Mouse (Mus musculus): Measurements from ENCODE around the gene Mrpl27. TPM values are rescaled to one million over a fixed set of nuclear protein-coding genes. Genes with fewer than 3 reads are reported as not detected.
A peak's percentile ranks its signal among the peaks of the same experiment; 100 is the strongest.
"Not testable (repeated sequence)": the region's sequence is repeated elsewhere in the genome, so short reads cannot be mapped to it uniquely, and the experiment has no call there.

The Mrpl27 gene
- polyA plus RNA-seq, 1 experiment from 2014 or later, result 153 TPM

GRCm38 (mm10) chr11:94630199-94631011, 23.2 kb upstream of the Mrpl27 start:
- peaks cover 14% of the 10 kb centered on the region for H3K4me1 ChIP-seq
- no peaks in the 10 kb centered on the region for H3K9me3 ChIP-seq (replicated peaks)
- peak overlapping the region; percentile 63 for H3K27ac ChIP-seq
- peak; percentile 33; the same call in 1 of the 2 replicates for ATAC-seq
- no peaks in the 10 kb centered on the region for H3K27me3 ChIP-seq
- peaks cover 37% of the 10 kb centered on the region for H3K36me3 ChIP-seq (ENCODE audit: poor library complexity, severe bottlenecking)
- peak overlapping the region; percentile 90 for H3K9ac ChIP-seq
- peak overlapping the region; percentile 99 for H3K4me3 ChIP-seq
- H3K4me2 ChIP-seq, result peak overlapping the region; percentile 93
- WGBS, result 9% methylated on average over 26 of the region's 26 CpGs

DNA sequence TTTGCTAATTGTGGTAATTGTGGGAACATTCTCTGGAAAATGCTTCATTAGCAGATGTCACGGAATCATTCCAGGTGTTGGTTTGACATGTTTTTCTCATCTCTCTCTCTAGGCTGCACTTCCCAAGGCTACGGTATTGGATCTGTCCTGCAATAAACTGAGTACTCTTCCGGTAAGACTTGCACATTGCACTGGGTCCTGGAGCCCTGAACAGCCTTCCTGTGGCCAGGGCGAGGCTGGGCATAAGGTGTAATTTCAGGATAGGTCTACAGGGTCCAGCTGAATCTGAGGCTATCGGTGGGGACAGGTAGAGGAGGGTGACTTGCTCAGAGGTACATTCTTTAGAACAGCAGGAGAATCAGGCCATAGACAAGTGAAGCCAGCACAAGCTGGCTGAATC, 21.6 kb upstream of the Mrpl27 start:
- Histone ChIP-seq H3K4me1 (peaks cover 14% of the 10 kb centered on the region), H3K4me3 (no peak overlapping the region), H3K9ac (no peak overlapping the region), H3K4me2 (no peak overlapping the region), H3K36me3 (ENCODE audit: poor library complexity, severe bottlenecking) (peaks cover 53% of the 10 kb centered on the region), H3K27ac (no peak overlapping the region), H3K9me3 (replicated peaks) (no peaks in the 10 kb centered on the region), H3K27me3 (no peaks in the 10 kb centered on the region)
- 94% methylated on average over 5 of the region's 5 CpGs for WGBS
- no peak for ATAC-seq

DNA sequence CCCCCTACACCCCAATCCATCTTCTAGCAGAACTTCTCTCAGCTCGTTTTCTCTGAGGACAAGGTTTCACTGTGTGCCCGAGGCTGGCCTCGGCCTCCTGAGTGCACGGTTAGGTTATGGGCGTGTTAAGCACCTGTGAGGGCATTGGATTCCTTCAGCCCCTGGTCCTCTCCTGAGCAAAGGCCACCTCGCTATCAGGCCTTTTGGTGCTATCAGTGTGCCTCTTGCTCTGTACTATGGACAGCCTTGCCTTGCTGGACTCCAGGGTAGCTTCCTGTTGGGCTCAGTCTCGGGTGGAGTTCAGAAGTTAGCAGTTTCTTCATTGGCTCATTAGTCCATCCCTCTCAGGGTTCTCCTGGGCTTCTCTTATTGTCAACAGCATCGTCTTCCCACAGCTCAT, 20.6 kb upstream of the Mrpl27 start:
- H3K4me2 ChIP-seq, result no peak overlapping the region
- ATAC-seq, result no peak
- H3K36me3 ChIP-seq (ENCODE audit: poor library complexity, severe bottlenecking), result peaks cover 63% of the 10 kb centered on the region
- no peaks in the 10 kb centered on the region for H3K27me3 ChIP-seq
- H3K9ac ChIP-seq, result no peak overlapping the region
- H3K4me1 ChIP-seq, result peaks cover 14% of the 10 kb centered on the region
- WGBS, result 81% methylated on average over 8 of the region's 8 CpGs
- no peaks in the 10 kb centered on the region for H3K9me3 ChIP-seq (replicated peaks)
- no peak overlapping the region for H3K4me3 ChIP-seq
- no peak overlapping the region for H3K27ac ChIP-seq

DNA sequence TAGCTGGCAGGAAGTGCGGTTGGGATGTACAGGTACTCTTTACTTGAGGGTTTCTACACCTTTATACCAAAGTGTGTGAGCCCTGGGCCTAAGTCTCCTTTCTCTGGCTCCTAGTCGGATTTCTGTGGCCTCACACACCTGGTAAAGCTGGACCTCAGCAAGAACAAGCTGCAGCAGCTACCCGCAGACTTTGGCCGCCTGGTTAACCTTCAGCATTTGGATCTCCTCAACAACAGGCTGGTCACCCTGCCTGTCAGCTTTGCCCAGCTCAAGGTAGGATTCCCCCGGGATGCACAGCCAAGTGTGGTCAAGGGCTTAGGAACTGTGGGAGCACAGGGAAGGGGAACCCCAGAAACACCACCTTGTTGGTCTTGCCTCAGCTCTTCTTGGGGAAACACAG, 19.1 kb upstream of the Mrpl27 start:
- H3K27ac ChIP-seq, result no peak overlapping the region
- H3K4me1 ChIP-seq, result peaks cover 14% of the 10 kb centered on the region
- H3K27me3 ChIP-seq, result no peaks in the 10 kb centered on the region
- H3K9me3 ChIP-seq (replicated peaks), result no peaks in the 10 kb centered on the region
- no peak overlapping the region for H3K9ac ChIP-seq
- ATAC-seq, result no peak
- H3K4me2 ChIP-seq, result no peak overlapping the region
- 91% methylated on average over 5 of the region's 5 CpGs for WGBS
- H3K4me3 ChIP-seq, result no peak overlapping the region
- peaks cover 78% of the 10 kb centered on the region for H3K36me3 ChIP-seq (ENCODE audit: poor library complexity, severe bottlenecking)

DNA sequence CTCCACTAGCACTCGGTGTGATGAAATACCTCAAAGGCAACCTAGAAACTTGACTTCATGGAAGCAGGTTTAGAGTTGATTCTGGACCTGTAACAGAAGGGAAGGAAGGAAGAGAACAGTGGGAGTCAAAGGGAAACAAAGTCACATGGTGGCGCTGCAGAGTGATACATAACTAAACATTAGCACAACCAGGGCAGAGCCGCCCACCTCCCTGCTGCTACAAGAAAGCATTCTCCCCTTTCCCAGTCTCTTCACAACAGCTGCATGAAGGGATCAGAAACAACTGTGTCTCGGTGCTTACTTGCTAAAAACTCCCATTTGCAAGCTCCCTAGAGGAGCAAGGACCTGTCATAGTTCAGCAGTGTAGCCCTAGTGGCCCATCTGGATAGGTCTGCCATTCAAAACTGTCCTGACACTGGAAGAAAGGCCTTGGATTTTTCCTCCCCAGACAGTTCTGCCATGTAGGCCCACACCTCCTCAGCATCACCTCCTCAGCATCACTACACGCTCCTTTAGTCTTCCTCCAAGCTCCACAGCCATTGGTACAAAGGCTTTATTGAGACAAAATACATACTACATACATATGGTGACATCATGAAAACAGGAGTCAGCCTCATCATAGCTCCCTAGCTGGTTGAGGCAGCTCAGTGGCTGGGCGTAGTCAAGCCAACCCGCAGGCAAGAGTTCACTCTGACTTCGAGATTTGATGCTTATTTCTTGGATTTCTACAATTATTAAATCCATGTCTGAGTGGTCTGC, 8.9 kb upstream of the Mrpl27 start:
- Histone ChIP-seq H3K27me3 (no peaks in the 10 kb centered on the region), H3K4me2 (no peak overlapping the region), H3K9me3 (replicated peaks) (no peaks in the 10 kb centered on the region), H3K36me3 (ENCODE audit: poor library complexity, severe bottlenecking) (peaks cover 96% of the 10 kb centered on the region), H3K4me3 (no peak overlapping the region), H3K9ac (no peak overlapping the region), H3K27ac (no peak overlapping the region), H3K4me1 (no peaks in the 10 kb centered on the region)
- ATAC-seq, result no peak
- WGBS, result 87% methylated on average over 8 of the region's 8 CpGs

GRCm38 (mm10) chr11:94646457-94646856, 7.1 kb upstream of the Mrpl27 start:
- Histone ChIP-seq H3K9ac (no peak overlapping the region), H3K4me2 (no peak overlapping the region), H3K4me3 (no peak overlapping the region), H3K27me3 (no peaks in the 10 kb centered on the region), H3K4me1 (no peaks in the 10 kb centered on the region), H3K36me3 (ENCODE audit: poor library complexity, severe bottlenecking) (peaks cover 94% of the 10 kb centered on the region), H3K9me3 (replicated peaks) (no peaks in the 10 kb centered on the region), H3K27ac (no peak overlapping the region)
- 93% methylated on average over 4 of the region's 4 CpGs for WGBS
- no peak for ATAC-seq

GRCm38 (mm10) chr11:94651241-94651640, 2.3 kb upstream of the Mrpl27 start:
- not testable (repeated sequence) for ATAC-seq; H3K9me3 ChIP-seq (replicated peaks); H3K9ac ChIP-seq; H3K4me3 ChIP-seq; H3K27ac ChIP-seq; H3K27me3 ChIP-seq; H3K4me2 ChIP-seq
- Histone ChIP-seq H3K4me1 (peaks cover 21% of the 10 kb centered on the region), H3K36me3 (ENCODE audit: poor library complexity, severe bottlenecking) (peaks cover 50% of the 10 kb centered on the region)
- WGBS, result 96% methylated on average over 5 of the region's 7 CpGs

GRCm38 (mm10) chr11:94652973-94653372, 594 bp upstream of the Mrpl27 start:
- ATAC-seq, result no peak; the same call in 1 of the 2 replicates
- H3K36me3 ChIP-seq (ENCODE audit: poor library complexity, severe bottlenecking), result peaks cover 48% of the 10 kb centered on the region
- no peaks in the 10 kb centered on the region for H3K9me3 ChIP-seq (replicated peaks)
- H3K4me3 ChIP-seq, result peak overlapping the region; percentile 64
- H3K4me2 ChIP-seq, result peak overlapping the region; percentile 71
- no peak overlapping the region for H3K27ac ChIP-seq
- WGBS, result 55% methylated on average over 8 of the region's 8 CpGs
- no peaks in the 10 kb centered on the region for H3K27me3 ChIP-seq
- H3K4me1 ChIP-seq, result peaks cover 21% of the 10 kb centered on the region
- H3K9ac ChIP-seq, result 0 out of 2 replicates have a peak overlapping the region, but pooled peaks have one; percentile 65

- Histone ChIP-seq H3K9me3 (replicated peaks) (no peaks in the 10 kb centered on the region), H3K4me2 (no peak overlapping the region), H3K4me3 (no peak overlapping the region), H3K4me1 (no peaks in the 10 kb centered on the region), H3K36me3 (ENCODE audit: poor library complexity, severe bottlenecking) (peaks cover 91% of the 10 kb centered on the region), H3K27me3 (no peaks in the 10 kb centered on the region), H3K27ac (no peak overlapping the region), H3K9ac (no peak overlapping the region)
- ATAC-seq, result no peak
- 63% methylated on average over 1 of the region's 1 CpGs for WGBS
These were observed 7.8 kb downstream of the Mrpl27 start for GRCm38 (mm10) chr11:94661344-94661743.

DNA sequence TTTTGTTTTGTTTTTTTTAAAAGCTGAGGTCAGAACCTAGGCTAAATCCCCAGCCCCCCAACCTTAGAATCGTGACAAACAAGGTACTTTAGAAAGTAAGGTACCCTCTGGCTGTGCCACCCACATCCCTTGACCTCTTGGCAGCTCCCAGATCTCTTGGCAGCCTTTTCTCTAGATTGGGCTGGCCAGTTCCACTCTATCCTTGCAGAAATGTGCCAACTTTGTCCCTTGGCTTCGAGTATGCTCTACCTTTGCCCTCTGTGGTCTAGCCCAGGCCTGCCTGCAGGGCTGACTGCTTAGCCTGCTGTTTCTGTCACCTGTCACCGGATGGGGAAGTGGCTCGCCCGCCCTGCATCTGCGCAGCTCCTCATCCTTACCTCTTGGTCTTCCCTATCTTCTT, 11.7 kb downstream of the Mrpl27 start:
- H3K9ac ChIP-seq, result no peak overlapping the region
- H3K9me3 ChIP-seq (replicated peaks), result no peaks in the 10 kb centered on the region
- no peak overlapping the region for H3K4me2 ChIP-seq
- 95% methylated on average over 6 of the region's 6 CpGs for WGBS
- no peaks in the 10 kb centered on the region for H3K27me3 ChIP-seq
- H3K4me1 ChIP-seq, result no peaks in the 10 kb centered on the region
- H3K27ac ChIP-seq, result no peak overlapping the region
- H3K36me3 ChIP-seq (ENCODE audit: poor library complexity, severe bottlenecking), result peaks cover 94% of the 10 kb centered on the region
- ATAC-seq, result no peak
- no peak overlapping the region for H3K4me3 ChIP-seq

DNA sequence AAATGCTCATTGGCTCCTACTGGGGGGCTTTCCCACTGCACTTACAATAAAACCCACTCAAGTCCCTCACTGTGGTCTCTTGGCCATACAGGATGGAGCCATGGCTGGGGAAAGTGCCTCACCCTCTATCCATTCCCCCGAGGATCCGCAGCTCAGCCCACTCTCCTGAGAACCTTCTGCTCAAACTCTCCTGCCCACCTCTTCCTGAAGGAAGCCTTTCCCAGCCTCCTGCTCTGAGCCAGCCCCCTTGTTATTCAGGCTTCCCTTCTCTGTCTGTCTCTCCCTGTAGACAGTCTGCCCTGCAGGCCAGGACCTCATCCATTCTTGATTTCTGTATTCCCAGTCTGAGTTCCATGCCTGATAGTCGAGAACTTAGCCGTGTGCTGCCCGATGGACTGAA, 21.4 kb downstream of the Mrpl27 start:
- no peaks in the 10 kb centered on the region for H3K27me3 ChIP-seq
- no peak overlapping the region for H3K4me3 ChIP-seq
- H3K9me3 ChIP-seq (replicated peaks), result no peaks in the 10 kb centered on the region
- peaks cover 27% of the 10 kb centered on the region for H3K4me1 ChIP-seq
- no peak overlapping the region for H3K27ac ChIP-seq
- ATAC-seq, result no peak
- WGBS, result 84% methylated on average over 5 of the region's 5 CpGs
- H3K9ac ChIP-seq, result no peak overlapping the region
- no peak overlapping the region for H3K4me2 ChIP-seq
- H3K36me3 ChIP-seq (ENCODE audit: poor library complexity, severe bottlenecking), result peaks cover 10% of the 10 kb centered on the region

DNA sequence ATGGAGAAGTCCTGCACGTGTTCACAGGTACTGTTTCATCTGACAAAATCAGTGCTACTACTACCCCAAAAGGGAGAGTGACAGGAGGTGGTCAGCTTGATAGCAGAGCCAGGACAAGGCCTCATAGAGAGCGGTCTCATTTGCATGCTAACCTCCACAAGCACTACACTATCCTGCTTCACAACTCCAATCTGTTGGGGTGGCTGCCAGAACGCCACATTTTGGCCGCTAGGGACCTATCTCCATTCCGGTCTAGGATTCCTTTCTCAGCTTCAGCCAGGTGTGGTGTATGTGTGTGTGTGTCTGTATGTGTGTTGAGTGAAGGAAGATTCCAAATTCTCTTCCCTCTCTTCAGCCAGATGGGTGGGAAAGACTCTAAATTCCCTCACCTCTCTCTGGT, 21.9 kb downstream of the Mrpl27 start:
- H3K4me3 ChIP-seq, result 0 out of 2 replicates have a peak overlapping the region, but pooled peaks have one; percentile 90
- H3K9ac ChIP-seq, result peak overlapping the region; percentile 98; the same call in 1 of the 2 replicates
- no peaks in the 10 kb centered on the region for H3K9me3 ChIP-seq (replicated peaks)

More for the DNA sequence above, 21.9 kb downstream of the Mrpl27 start:
- Histone ChIP-seq H3K4me2 (peak overlapping the region; percentile 86; the same call in 1 of the 2 replicates), H3K27ac (no peak overlapping the region), H3K4me1 (peaks cover 27% of the 10 kb centered on the region), H3K36me3 (ENCODE audit: poor library complexity, severe bottlenecking) (peaks cover 5% of the 10 kb centered on the region), H3K27me3 (no peaks in the 10 kb centered on the region)
- WGBS, result 74% methylated on average over 5 of the region's 5 CpGs
- ATAC-seq, result no peak
